Mouse (Mus musculus) stomach, embryonic 14.5 days (tissue): Measurements from ENCODE around the gene Zfp575. TPM values are rescaled to one million over a fixed set of nuclear protein-coding genes. Genes with fewer than 3 reads are reported as not detected.

ENCODE experiments used
- polyA plus RNA-seq: library from polyadenylated mRNA; unstranded; fragments of >200 nt; fragmentation: Nextera tagmentation; extraction: Ambion mirVana; gene quantifications from 2 replicates; pipeline ENCODE4 v1.2.1, GENCODE M21; 2014

Gene Zfp575
- polyA plus RNA-seq, 1 experiment from 2014 or later, result 4.0 TPM

Other genes starting within 250 kb of the Zfp575 start
- gene Lypd5, start 238.4 kb downstream of the Zfp575 start, polyA plus RNA-seq, result not detected in 2 replicates
- gene Kcnn4, start 217.4 kb downstream of the Zfp575 start, polyA plus RNA-seq, result 2.4 and 3.0 TPM in 2 replicates
- gene Smg9, start 188.0 kb downstream of the Zfp575 start, polyA plus RNA-seq, result 23.2 and 26.6 TPM in 2 replicates
- not detected in 2 replicates for gene Irgc1, start 135.3 kb downstream of the Zfp575 start, polyA plus RNA-seq
- gene Plaur, start 125.2 kb downstream of the Zfp575 start, polyA plus RNA-seq, result 12.6 and 14.7 TPM in 2 replicates
- gene Cadm4, start 105.6 kb downstream of the Zfp575 start, polyA plus RNA-seq, result 1.4 and 1.5 TPM in 2 replicates
- 28.5 and 30.9 TPM in 2 replicates for gene Zfp428, start 80.6 kb downstream of the Zfp575 start, polyA plus RNA-seq
- gene AC161166.1, start 75.2 kb downstream of the Zfp575 start, polyA plus RNA-seq, result 0.21 and 0.29 TPM in 2 replicates
- 8.9 and 9.0 TPM in 2 replicates for gene Irgq, start 57.0 kb downstream of the Zfp575 start, polyA plus RNA-seq
- 0.73 and 1.3 TPM in 2 replicates for gene Pinlyp, start 41.5 kb downstream of the Zfp575 start, polyA plus RNA-seq
- 93.0 and 110 TPM in 2 replicates for gene Xrcc1, start 41.4 kb downstream of the Zfp575 start, polyA plus RNA-seq
- 36.6 and 40.1 TPM in 2 replicates for gene Ethe1, start 98 bp downstream of the Zfp575 start, polyA plus RNA-seq
- gene Phldb3, start 23.1 kb upstream of the Zfp575 start, polyA plus RNA-seq, result 0.64 and 1.1 TPM in 2 replicates
- 9.8 and 13.7 TPM in 2 replicates for gene Lypd3, start 48.9 kb upstream of the Zfp575 start, polyA plus RNA-seq
- not detected in 2 replicates for gene Tex101, start 89.0 kb upstream of the Zfp575 start, polyA plus RNA-seq
- gene BC049730, start 121.6 kb upstream of the Zfp575 start, polyA plus RNA-seq, result not detected in 2 replicates
- gene Gm4763, start 139.3 kb upstream of the Zfp575 start, polyA plus RNA-seq, result not detected in 2 replicates
- gene Cd177, start 172.7 kb upstream of the Zfp575 start, polyA plus RNA-seq, result 0.67 and 1.3 TPM in 2 replicates
- not detected in 2 replicates for gene Ceacam10, start 189.6 kb upstream of the Zfp575 start, polyA plus RNA-seq